Mouse (Mus musculus) gastrocnemius, postnatal 36 days (tissue): ENCODE measurements around the gene Mif4gd. TPM values are rescaled to one million over a fixed set of nuclear protein-coding genes. Genes with fewer than 3 reads are reported as not detected.

Experiments
- DNase-seq, 2 experiments: peaks; one replicate each; pipeline ENCODE4 v3.0.0; 2022
- intact Hi-C: fragments of 180-260 bp; cut with DNase I; formaldehyde crosslinking; loops from one replicate; pipeline ENCODE4 v1.15.1; 2025
- total RNA-seq, 2 experiments: library from RNA; stranded (reverse); gene quantifications; 2 replicates each; pipeline ENCODE4 v1.2.3; 2021

Mif4gd gene
- total RNA-seq, 2 experiments from 2014 or later, result 41.8 to 45.8 TPM

DNA sequence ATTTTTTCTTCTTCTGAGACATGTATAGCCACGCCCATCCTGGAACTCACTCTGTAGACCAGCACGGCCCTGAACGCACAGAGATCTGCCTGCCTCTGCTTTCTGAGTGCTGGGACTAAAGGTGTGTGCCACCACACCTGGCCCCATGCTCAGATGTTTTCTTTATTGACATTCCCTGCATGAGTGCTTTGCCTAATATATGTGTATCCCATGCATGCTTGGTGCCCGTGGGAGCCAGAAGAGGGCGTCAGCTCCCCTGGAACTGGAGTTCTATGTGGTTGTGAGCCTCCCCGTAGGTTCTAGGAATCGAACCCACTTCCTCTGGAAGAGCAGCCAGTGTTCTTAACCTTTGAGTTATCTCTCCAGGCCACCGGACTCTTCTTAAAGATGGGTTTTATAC, 22.3 kb upstream of the Mif4gd start:
- intact Hi-C loops, result no loop called here
- DNase-seq, result no peak

DNA sequence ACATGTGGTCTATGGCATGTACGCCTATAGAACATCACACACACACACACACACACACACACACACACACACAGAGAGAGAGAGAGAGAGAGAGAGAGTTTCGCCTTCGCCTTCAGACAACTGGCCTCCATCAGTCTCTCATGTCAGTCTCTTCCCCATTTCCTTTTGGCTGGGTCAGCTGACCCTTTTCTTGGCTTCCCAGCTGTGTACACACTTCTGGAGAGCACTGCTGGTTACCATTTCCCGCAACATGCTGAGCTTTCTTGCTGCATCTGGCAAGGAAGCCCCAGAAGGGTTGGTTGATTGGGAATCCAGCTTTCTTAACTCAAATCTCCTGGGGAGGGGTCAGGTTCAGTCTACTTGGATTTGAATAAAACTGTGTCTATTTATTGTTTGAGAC, 21.3 kb upstream of the Mif4gd start:
- intact Hi-C loops, result no loop called here
- DNase-seq, result no peak

DNA sequence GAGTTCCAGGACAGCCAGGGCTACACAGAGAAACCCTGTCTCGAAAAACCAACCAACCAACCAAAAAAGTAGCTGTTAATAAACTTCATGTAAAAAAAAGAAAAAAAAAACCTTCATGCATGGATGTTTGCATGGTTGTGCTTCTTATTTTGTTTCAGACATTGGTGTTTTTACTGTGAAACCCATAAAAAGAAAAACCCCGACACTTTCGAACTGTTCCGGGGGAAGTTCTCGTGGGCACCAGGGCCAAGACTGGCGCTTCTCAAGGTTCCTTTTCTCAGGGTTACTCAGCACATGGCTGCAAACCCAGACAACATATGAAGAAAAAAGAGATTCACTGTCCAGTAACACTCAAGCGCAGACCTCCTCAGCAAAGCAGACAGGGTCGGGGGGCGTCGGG, 20.1 kb upstream of the Mif4gd start:
- intact Hi-C loops, result no loop called here
- DNase-seq, result no peak

DNA sequence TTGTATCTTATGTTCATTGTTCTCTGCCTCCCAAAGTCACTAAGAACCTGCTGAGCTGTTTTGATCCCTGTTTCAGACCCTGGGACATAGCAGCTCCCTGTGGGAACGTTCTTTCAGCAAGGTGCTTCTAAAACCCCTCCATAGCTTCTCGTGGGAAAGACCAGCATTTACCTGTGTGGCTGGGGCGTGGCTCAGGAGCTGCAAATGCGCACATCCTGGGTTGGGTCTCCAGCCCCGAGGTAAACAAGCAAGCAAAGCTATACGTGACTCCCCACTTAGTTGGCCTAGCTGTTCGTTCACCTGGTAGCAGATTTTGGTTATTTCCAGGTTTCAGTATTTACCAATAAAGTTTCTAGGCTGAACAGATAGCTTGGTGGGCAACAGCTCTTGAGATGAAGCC, 19.5 kb upstream of the Mif4gd start:
- no peak for DNase-seq
- intact Hi-C loops, result no loop called here

DNA sequence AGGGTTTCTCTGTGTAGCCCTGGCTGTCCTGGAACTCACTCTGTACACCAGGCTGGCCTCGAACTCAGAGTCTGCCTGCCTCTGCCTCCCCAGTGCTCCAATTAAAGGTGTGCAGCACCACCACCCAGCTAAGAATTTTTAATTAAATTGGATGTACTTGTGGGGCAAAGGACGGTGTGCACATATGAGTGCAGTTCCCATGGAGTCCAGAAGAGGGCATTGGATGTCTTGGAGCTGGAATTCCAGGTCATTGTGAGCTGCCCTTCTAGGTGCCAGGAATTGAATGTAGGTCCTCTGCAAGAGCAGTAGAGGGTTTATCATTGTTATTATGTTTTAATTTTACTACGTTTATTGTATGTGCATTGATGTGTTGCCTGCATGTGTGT, 18.7 kb upstream of the Mif4gd start:
- intact Hi-C loops, result no loop called here
- no peak for DNase-seq

DNA sequence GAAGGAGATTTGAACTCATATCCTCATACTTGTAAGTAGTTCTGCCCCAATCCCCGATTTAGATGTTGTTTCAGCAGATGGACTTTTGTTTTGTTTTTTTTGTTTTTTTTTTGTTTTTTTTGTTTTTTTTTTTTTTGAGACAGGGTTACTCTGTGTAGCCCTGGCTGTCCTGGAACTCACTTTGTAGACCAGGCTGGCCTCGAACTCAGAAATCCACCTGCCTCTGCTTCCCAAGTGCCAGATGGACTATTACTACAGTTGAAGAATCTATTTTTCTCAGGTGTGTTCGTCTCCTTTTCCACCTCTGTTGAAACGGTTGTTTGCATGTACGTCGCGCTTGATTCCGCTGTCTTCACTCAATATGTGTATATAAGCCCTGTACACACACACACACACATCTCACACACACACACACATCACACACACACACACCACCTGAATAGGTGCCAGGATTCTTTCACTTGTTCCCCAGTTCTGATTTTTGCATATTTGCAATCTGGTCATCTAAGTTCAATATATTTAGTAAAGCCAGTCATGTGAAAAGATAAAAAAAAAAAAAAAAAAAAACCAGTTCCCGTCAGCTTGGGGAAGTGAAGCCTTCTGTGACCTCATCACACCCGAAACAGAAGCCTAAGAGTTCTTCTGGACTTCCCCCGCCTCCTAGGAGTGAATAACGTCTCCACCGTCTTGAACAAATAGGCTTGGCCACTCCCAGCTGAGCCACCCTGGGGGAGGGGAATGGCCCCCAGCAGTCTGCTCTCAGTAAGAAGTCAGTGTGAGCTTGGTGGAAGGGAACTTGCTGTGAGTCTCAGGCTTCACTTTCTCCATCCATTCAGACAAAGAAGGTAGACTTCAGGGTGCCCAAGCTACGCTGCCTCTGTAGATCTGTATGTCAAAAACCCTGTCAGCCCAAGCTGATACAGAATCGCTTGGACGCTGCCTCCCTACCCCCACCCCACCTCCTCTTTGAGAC, 18.0 kb upstream of the Mif4gd start:
- intact Hi-C loops, result no loop called here
- no peak for DNase-seq

DNA sequence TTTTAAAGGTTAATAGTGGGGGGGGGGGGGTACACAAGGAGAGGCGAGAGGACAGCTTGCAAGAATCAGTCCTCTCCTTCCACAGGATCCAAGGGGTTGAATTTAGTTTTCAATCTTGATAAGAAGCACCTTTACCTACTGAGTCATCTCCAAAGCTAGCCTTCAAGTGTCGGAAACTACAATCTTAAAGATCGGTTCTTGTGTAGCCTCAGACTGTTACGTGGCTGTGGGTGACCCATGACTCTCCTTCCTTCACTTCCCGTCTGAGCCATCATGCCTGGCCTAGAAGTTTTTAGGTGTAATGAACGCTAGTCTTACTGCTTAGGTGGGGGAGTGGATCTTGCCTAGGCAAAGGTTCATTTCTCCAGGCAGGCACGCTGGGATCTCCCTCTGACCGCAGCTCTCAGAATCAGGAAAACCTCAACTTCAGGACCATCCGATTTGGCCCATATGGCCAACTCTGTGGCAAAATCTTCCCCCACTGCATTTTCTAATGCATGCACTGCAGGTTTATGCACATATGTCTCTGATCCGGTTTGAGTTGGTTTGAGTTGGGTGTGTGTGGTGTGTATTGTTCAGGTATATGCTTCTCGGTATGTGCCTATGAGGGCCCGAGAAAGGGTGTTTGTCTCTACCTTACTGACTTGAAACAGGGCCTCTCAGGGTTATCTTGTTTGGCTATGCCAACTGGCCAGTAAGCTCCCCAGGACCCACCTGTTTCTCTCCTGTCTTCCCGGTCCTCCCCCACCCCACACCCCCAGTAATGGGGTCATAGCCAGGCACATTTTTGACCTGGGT, 17.2 kb upstream of the Mif4gd start:
- no peak for DNase-seq
- intact Hi-C loops, result no loop called here

DNA sequence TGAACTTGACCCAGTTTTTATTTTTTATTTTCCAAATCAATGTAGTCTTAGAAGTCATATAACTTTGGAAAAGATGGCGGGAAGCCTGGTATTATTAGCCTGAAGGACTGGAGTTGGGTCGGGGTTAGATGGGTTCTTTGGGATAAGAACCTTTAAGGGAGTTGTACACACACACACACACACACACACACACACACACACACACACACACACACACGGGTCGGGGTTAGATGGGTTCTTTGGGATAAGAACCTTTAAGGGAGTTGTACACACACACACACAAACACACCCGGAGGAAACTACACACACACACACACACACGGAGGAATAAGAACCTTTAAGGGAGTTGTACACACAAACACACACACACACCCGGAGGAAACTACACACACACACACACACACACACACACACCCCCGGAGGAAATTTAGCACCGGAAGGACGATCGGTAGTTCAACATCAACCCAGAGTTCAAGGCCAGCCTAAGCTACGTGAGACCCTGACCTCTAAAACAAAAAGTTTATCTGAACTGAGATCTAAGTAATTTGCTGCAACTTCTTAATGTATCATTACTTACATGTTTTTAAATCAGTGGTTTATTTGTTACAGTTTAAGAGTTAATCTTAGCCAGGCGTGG, 15.8 kb upstream of the Mif4gd start:
- no peak for DNase-seq
- intact Hi-C loops, result no loop called here

DNA sequence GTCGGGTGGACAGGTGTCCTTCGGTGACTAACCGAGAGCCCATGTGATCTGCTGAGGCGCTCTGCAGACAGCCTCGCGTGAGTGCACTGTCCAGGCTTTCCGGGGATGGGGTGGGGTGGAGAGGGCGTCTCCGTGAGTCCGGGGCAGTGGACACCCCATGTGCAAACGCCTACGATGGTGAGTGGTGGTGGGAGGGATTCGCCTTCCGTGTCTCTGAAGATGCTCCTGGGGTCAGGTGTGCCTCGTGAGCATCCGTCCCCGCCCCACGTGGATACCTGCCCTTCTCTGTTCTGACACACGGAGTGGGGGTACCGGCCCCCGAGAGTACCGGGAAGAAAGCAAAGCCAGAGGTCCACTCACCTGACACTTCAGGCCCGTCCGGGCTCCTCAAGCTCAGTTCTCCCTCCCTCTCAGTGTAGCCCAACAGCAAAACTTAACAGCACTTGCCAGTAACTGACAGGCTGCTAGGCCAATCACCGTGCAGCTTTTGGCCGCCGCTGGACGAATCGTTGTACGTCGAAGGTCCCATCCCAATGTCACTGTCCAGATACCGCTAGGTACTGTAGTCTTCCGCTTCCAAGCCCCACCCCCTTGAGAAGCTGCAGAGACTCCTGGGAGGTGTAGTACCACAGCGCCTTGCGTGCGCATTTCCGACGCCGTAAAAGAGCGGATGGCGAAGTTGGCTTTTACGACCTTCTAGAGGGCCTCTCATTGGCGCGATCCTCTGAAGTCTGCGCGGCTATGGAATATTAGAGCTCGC, 15.1 kb upstream of the Mif4gd start, which contains the start of gene Slc25a19:
Slc25a19 (minus strand) TSS at position 591 of the 760 bp plus-strand sequence.
- intact Hi-C loops, result no loop called here
- peak; percentile 97 to 99 for DNase-seq

DNA sequence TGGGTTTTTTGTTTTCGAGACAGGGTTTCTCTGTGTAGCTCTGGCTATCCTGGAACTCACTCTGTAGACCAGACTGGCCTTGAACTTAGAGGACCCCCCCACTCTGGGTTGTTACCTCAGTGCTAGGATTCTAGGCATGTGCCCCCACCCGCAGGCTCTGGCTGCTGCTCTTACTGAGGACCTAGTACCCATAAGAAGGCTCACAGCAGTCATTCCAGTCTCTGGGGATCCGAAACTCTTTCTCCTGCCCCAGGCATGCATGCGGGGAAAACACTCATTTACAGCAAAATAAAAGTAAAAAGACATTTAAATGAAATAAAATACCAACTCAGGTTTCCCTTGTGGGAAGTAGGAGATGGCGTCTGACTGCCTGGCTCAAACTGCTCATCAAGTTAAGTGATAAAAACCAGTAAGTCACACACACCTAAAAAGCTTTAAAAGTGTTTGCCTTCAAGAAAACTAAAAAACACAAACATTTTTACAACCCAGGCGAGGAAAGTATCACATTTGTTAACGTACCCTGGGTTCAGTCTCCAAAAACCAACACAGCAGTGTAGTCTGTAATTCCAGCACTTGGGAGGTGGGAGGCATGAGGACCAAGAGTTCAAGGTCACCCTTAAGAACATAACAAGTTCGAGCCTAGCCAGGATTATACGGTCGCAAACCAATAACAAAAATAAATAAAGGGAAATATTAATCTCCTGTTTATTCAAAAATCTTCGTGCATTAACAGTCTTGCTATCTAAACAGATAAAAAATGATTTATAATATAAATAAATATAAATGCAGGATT, 14.3 kb upstream of the Mif4gd start:
- intact Hi-C loops, result no loop called here
- DNase-seq, result no peak

DNA sequence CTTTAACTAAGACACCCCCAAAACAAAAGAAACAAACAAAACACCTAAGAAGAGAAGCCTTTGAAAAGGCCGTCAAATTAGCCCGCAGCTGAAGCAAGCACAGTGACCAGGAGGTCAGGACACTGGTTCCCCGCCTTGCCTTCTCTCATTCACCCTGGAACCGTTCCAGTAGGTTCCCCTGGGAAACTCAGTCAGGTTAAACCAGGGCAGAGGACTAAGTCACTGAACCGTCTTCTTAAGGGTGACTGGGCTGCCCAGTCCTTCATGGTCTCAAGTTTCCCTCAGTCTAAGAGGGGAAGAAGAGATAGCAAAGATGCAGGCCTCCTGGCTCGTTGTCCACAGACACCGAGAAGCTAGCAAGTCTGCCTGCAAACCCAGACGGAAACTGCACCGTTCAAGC, 13.1 kb upstream of the Mif4gd start:
- intact Hi-C loops, result no loop called here

DNA sequence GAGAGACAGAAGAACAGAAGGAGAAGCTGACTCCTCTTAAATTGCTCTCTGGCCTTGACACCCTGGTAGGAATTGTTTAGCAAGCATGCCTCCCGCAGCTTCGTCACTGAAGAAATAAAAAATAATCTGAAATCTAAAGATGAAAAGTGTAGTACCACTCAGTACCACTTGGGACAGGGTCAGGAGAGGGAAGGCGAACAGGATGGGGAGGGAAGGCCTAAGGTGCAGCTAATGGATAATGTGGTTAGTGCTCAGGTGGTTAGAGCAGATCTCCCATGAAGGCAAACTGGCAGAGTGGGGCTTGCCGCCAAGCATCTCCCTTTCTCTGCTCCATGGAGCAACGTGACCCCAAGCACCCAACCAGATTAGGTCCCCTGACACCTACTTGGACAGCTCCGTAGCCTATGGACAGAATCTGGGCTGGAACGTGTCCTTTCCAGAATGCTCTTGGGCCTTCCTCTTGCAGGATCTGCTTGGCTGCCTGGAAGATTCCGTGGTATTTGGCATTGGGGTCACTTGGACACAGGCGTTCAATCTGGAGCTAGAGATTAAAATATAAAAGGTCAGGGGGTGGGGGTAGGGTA, 10.8 kb upstream of the Mif4gd start:
- intact Hi-C loops, result no loop called here

More for the DNA sequence above, 13.1 kb upstream of the Mif4gd start:
- peak in 1 of 2 experiments; percentile 39 for DNase-seq

DNA sequence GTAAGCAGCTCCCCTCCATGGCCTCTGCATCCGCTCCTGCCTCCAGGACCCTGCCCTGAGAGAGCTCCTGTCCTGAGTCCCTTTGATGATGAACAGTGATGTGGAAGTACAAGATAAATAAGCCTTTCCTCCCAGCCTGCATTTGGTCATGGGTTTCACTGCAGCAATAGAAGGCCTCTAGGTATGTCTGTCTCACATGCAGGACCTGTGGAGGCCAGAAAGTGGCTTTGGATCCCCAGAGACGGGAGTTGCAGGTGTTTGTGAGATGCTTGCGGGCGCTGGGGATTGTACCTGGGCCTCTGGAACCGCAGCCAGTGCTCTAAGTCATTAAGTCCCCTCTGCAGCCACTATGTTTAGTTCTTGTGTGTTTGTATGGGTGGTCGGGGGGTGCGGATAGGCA, 7.2 kb upstream of the Mif4gd start:
- intact Hi-C loops, result no loop called here
- DNase-seq, result no peak

More for the DNA sequence above, 10.8 kb upstream of the Mif4gd start:
- no peak for DNase-seq

DNA sequence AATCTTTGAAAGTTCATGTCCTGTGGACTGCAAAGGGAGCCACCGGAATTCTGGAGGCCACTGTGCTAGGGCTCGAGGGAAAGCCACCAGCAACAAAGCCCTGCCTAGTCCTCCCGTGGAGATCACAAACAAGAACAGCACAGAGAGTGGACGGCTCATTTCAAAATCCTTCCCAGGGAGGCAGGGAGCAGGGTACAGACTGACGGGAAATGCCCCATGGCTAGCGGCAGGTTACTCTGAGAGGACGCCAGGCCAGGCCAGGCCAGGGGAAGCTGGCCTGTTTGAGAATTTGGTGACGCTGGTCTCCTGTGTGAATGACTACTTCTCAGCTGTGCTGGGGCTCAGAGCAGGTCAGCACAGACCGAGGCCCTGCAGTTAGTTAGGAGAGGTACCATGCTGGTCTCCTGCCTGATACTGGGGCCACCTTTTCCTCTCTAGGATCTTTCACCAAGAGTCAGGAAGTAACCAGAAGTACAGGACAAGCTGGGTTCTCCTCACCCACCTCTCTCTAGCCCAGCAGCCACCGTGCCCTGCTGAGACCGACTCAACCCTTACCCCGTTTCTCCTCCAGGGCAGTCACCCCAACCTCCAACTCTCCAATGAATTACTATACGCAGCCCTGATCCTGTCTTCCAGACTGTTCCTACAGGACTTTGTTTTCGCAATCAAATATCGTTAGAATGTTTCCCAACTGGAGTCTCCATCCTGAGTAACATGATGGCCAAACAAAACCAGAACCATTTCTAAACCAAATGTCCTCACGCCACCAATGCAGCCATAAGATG, 6.2 kb upstream of the Mif4gd start:
- no peak for DNase-seq
- intact Hi-C loops, result no loop called here

DNA sequence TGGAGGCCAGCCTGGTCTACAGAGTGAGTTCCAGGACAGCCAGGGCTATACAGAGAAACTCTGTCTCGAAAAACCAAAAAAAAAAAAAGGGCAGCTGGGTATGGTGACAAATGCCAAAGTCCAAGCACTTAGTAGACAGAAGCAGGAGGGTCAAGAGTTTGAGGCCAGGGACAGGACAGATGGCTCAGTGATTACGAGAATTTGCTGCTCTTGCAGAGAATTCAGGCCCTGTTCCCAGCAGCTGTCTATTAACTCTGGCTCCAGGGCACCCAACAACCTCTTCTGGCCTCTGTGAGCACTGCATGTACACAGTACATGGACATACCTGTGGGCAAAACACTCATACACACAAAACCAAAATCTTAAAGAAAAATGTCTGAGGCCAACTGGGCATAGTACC, 5.2 kb upstream of the Mif4gd start:
- no peak for DNase-seq
- intact Hi-C loops, result no loop called here

DNA sequence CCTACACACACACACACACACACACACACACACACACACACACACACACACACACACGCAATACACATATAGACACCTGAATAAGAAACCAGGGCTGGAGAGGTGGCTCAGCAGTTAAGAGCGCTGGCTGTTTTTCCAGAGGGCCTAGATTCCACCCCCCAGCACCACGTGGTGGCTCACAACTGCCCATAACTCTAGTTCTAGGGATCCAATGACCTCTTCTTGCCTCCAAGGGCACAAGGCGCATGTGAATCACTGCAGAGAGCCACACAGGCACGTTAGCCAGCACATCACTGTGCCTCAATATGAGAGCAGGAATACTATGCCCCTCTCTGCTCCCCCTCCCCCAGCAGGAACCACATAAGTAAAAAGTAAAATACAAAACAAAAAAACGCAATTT, 4.1 kb upstream of the Mif4gd start:
- intact Hi-C loops, result no loop called here
- DNase-seq, result no peak

DNA sequence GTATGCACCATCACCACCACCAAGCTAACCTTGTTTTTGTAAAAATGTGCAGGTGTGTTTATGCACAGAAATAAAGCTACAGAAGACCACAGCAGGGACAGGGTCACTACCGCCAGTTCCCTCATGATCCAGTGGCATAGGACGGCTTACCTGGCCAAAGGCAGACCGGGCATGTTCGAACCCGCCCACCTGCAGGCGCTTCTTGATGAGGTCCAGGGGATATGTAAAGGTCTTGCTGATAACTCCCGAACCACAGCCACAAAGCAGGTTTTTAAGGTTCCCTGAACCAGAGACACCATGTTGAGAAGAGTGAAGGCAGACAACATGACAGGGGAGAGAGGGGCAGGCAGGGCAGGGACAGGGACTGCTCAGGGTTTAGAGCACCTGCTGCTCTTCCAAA, 3.6 kb upstream of the Mif4gd start:
- intact Hi-C loops, result no loop called here
- DNase-seq, result no peak

DNA sequence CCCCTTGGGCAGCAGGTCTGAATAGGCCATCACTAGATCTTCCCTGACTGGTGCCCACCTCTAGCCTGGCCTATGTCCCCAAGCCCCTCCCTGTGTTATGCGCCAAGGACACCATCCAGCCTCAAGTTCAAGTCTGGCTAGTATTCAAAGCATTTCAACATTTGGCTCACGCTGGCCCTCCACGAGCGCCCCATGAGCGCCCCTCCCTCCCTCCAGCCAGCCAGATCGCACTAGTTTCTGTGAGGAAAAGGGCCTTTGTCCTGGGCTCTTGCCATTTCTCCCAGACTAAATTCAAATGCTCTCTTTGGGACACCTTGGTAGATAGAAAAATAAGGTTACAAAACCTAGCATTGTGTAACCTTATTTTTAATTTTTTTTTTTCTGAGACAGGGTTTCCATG, 3.1 kb upstream of the Mif4gd start:
- no peak for DNase-seq
- intact Hi-C loops, result no loop called here
